Mouse (Mus musculus) mouse trophoblast stem cell (cell line): ENCODE measurements around the gene Ms4a12.
"Not testable (repeated sequence)": the region's sequence is repeated elsewhere in the genome, so short reads cannot be mapped to it uniquely, and the experiment has no call there.

Experiments
- in situ Hi-C, 2 experiments: fragments of 300-500 bp; cut with MseI, MboI; formaldehyde crosslinking; loops; 2 replicates in 1 of 2; 3 replicates in 1 of 2; pipeline ENCODE4 v1.15.1; 2025

The Ms4a12 gene

GRCm38 (mm10) chr19:11232348-11232747 is at the start of gene Ms4a12:
Ms4a12 (minus strand) TSS chr19:11232448.
- in situ Hi-C loops = no loop called here

GRCm38 (mm10) chr19:11280223-11280622 is 48.0 kb upstream of the Ms4a12 start:
- in situ Hi-C loops = no loop called here

GRCm38 (mm10) chr19:11276431-11276830 is 44.2 kb upstream of the Ms4a12 start:
- in situ Hi-C loops = loop anchor here in 1 of 2 experiments (5.0 kb wide), 1 partner anchor 41 kb away; no protein-coding TSS in a partner anchor

GRCm38 (mm10) chr19:11266956-11267355 is 34.7 kb upstream of the Ms4a12 start:
- in situ Hi-C loops = no loop called here

GRCm38 (mm10) chr19:11266052-11266845 is 34.0 kb upstream of the Ms4a12 start, which contains the start of gene Ms4a1:
Ms4a1 (minus strand) TSS chr19:11266241.
- in situ Hi-C loops = no loop called here

GRCm38 (mm10) chr19:11264602-11265185 is 32.4 kb upstream of the Ms4a12 start:
- in situ Hi-C loops = no loop called here

- in situ Hi-C loops = no loop called here
Measured at GRCm38 (mm10) chr19:11263549-11263948, 31.3 kb upstream of the Ms4a12 start.

GRCm38 (mm10) chr19:11262932-11263331 is 30.7 kb upstream of the Ms4a12 start:
- in situ Hi-C loops = not testable (repeated sequence)

GRCm38 (mm10) chr19:11261522-11261921 is 29.3 kb upstream of the Ms4a12 start:
- in situ Hi-C loops = no loop called here

- in situ Hi-C loops = no loop called here
Measured at GRCm38 (mm10) chr19:11244230-11244629, 12.0 kb upstream of the Ms4a12 start.

- in situ Hi-C loops = no loop called here
Measured at GRCm38 (mm10) chr19:11242560-11242959, 10.3 kb upstream of the Ms4a12 start.

GRCm38 (mm10) chr19:11235820-11236219 is 3.6 kb upstream of the Ms4a12 start:
- in situ Hi-C loops = no loop called here

- in situ Hi-C loops = no loop called here
Measured at GRCm38 (mm10) chr19:11234921-11235735, 2.9 kb upstream of the Ms4a12 start.

GRCm38 (mm10) chr19:11234244-11234643 is 2.0 kb upstream of the Ms4a12 start:
- in situ Hi-C loops = no loop called here

GRCm38 (mm10) chr19:11196546-11196945 is 35.7 kb downstream of the Ms4a12 start, which contains the start of gene Ms4a13:
Ms4a13 (minus strand) TSS chr19:11196737.
- in situ Hi-C loops = no loop called here

- in situ Hi-C loops = no loop called here
Measured at GRCm38 (mm10) chr19:11192552-11192951, 39.7 kb downstream of the Ms4a12 start.

- in situ Hi-C loops = no loop called here
Measured at GRCm38 (mm10) chr19:11184121-11184520, 48.1 kb downstream of the Ms4a12 start.

- in situ Hi-C loops = no loop called here
Measured at GRCm38 (mm10) chr19:11177464-11177863, 54.8 kb downstream of the Ms4a12 start.

GRCm38 (mm10) chr19:11165172-11165571 is 67.1 kb downstream of the Ms4a12 start, which contains the start of gene 1700025F22Rik:
1700025F22Rik (minus strand) TSS chr19:11165320.
- in situ Hi-C loops = no loop called here
